Mouse (Mus musculus) kidney, embryonic 16.5 days (tissue): ENCODE results near the gene Gm8773. TPM values are rescaled to one million over a fixed set of nuclear protein-coding genes. Genes with fewer than 3 reads are reported as not detected.

ENCODE experiments used
- ATAC-seq: fragments of 200-750 bp; cut with Nextera tagmentation; 2 replicates; pipeline ENCODE4 v1.8.0; 2017; ENCODE audit warnings: moderate TSS enrichment; ENCODE audit not compliant: low FRiP score, low TSS enrichment
- H3K27ac ChIP-seq: fragments of 300-500 bp; sonication (generic); 2 replicates; pipeline ENCODE4 v1.5.1; 2014; ENCODE audit warnings: low read length
- H3K27me3 ChIP-seq: fragments of 300-500 bp; sonication (generic); 2 replicates; pipeline ENCODE4 v1.6.1; 2014; ENCODE audit warnings: low read length, control low read depth, mixed read lengths; ENCODE audit not compliant: insufficient read depth
- H3K36me3 ChIP-seq: fragments of 300-500 bp; sonication (generic); 2 replicates; pipeline ENCODE4 v1.6.1; 2014; ENCODE audit warnings: low read length, control low read depth, mixed read lengths; ENCODE audit not compliant: insufficient read depth
- H3K4me1 ChIP-seq: fragments of 300-500 bp; sonication (generic); 2 replicates; pipeline ENCODE4 v1.6.1; 2014; ENCODE audit warnings: low read length, control low read depth, mixed read lengths; ENCODE audit not compliant: insufficient read depth
- H3K4me2 ChIP-seq: fragments of 300-500 bp; sonication (generic); replicated peaks from 2 replicates; pipeline ENCODE4 v1.6.1; 2014; ENCODE audit warnings: low read depth, low read length
- H3K4me3 ChIP-seq: fragments of 300-500 bp; sonication (generic); 2 replicates; pipeline ENCODE4 v1.5.1; 2014; ENCODE audit warnings: mild to moderate bottlenecking, low read length
- H3K9ac ChIP-seq: fragments of 300-500 bp; sonication (generic); replicated peaks from 2 replicates; pipeline ENCODE4 v1.6.1; 2014; ENCODE audit warnings: low read length
- H3K9me3 ChIP-seq: fragments of 300-500 bp; sonication (generic); 2 replicates; pipeline ENCODE4 v1.6.1; 2016; ENCODE audit warnings: low read length, control low read depth
- WGBS: fragments of 180-500 bp; shearing (Covaris S2); extraction: QIAGEN DNeasy Blood & Tissue Kit; methylation state at CpG from one replicate; pipeline ENCODE4 v1.1.7; 2014; 5-methylcytosine and 5-hydroxymethylcytosine counted together
- polyA plus RNA-seq: library from polyadenylated mRNA; unstranded; fragments of >200 nt; fragmentation: Nextera tagmentation; extraction: Ambion mirVana; gene quantifications from 2 replicates; pipeline ENCODE4 v1.2.1, GENCODE M21; 2015

The Gm8773 gene
- polyA plus RNA-seq, 1 experiment from 2014 or later = 0.77 TPM

- Histone ChIP-seq H3K9ac (no peak overlapping the region), H3K4me3 (no peak overlapping the region), H3K36me3 (no peaks in the 10 kb centered on the region), H3K4me1 (peaks cover 15% of the 10 kb centered on the region), H3K27me3 (no peaks in the 10 kb centered on the region), H3K27ac (no peak overlapping the region), H3K4me2 (no peak overlapping the region), H3K9me3 (no peaks in the 10 kb centered on the region)
- WGBS = 81% methylated on average over 3 of the region's 3 CpGs
- no peak for ATAC-seq
Observed at GRCm38 (mm10) chr5:5562435-5562834, 11.2 kb upstream of the Gm8773 start.

DNA sequence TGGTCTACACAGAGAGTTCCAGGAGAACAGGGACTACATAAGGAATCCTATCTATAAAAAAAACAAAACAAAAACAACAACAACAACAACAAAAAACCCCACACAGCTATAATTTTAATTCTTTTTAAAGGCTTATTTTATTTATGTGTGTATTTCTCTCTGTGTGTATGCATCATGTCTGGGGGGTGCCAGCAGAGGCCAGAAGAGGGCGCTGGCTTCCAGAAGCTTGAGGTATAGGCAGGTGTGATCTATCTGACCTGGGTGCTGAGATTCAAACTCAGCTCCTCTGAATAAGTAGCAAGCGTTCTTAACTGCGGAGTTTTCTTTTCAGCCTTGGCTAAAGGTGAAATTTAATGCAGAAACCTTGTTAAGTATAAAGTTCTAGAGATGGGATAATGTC lies 14.1 kb downstream of the Gm8773 start:
- Histone ChIP-seq H3K27ac (no peak overlapping the region), H3K9me3 (no peaks in the 10 kb centered on the region), H3K9ac (no peak overlapping the region), H3K4me3 (no peak overlapping the region), H3K4me1 (no peaks in the 10 kb centered on the region), H3K36me3 (no peaks in the 10 kb centered on the region), H3K27me3 (no peaks in the 10 kb centered on the region), H3K4me2 (no peak overlapping the region)
- 84% methylated on average over 3 of the region's 3 CpGs for WGBS
- no peak for ATAC-seq

- WGBS = 52% methylated on average over 3 of the region's 3 CpGs
- Histone ChIP-seq H3K4me2 (no peak overlapping the region), H3K27ac (no peak overlapping the region), H3K9ac (no peak overlapping the region), H3K36me3 (no peaks in the 10 kb centered on the region), H3K4me1 (no peaks in the 10 kb centered on the region), H3K27me3 (no peaks in the 10 kb centered on the region), H3K4me3 (no peak overlapping the region), H3K9me3 (no peaks in the 10 kb centered on the region)
- no peak for ATAC-seq
Observed at GRCm38 (mm10) chr5:5610540-5610939, 36.9 kb downstream of the Gm8773 start.

GRCm38 (mm10) chr5:5618329-5618728 lies 44.7 kb downstream of the Gm8773 start:
- Histone ChIP-seq H3K4me2 (no peak overlapping the region), H3K36me3 (no peaks in the 10 kb centered on the region), H3K4me3 (no peak overlapping the region), H3K4me1 (no peaks in the 10 kb centered on the region), H3K9ac (no peak overlapping the region), H3K27me3 (no peaks in the 10 kb centered on the region), H3K27ac (no peak overlapping the region), H3K9me3 (no peaks in the 10 kb centered on the region)
- 64% methylated on average over 4 of the region's 4 CpGs for WGBS
- ATAC-seq = no peak

DNA sequence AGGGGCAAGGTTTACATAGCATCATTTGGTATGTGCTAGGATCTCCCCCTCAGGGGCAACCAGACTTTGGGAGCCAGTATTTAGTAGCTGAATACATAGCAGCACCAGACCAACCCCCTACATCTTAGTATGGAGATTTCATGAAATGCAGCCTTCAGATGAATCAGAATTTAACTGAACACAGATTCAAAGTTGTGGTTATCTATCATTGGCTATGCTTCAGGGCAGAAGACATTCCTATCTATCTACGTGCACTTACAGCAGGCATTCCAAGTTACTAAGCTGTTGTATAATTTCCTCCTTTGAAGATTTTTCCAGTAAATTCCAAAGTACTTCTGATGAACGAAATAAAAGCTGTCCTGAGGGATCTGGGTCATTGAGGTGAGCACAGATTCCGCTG lies 51.9 kb downstream of the Gm8773 start:
- 69% methylated on average over 3 of the region's 3 CpGs for WGBS
- no peak overlapping the region for H3K4me2 ChIP-seq

More for the DNA sequence above, 51.9 kb downstream of the Gm8773 start:
- H3K9me3 ChIP-seq = no peaks in the 10 kb centered on the region
- H3K27me3 ChIP-seq = no peaks in the 10 kb centered on the region
- H3K36me3 ChIP-seq = no peaks in the 10 kb centered on the region
- no peaks in the 10 kb centered on the region for H3K4me1 ChIP-seq
- H3K27ac ChIP-seq = no peak overlapping the region
- H3K9ac ChIP-seq = no peak overlapping the region
- ATAC-seq = no peak
- H3K4me3 ChIP-seq = no peak overlapping the region

Other genes starting within 250 kb of the Gm8773 start
- gene Cdk14, start 153.5 kb upstream of the Gm8773 start, polyA plus RNA-seq = 10.2 and 11.4 TPM in 2 replicates
- gene 1700015F17Rik, start 94.7 kb upstream of the Gm8773 start, polyA plus RNA-seq = not detected in 2 replicates
- 36.6 and 42.2 TPM in 2 replicates for gene Cldn12, start 58.8 kb upstream of the Gm8773 start, polyA plus RNA-seq
- 31.9 and 32.4 TPM in 2 replicates for gene Gtpbp10, start 14.3 kb upstream of the Gm8773 start, polyA plus RNA-seq
- 2.8 and 4.2 TPM in 2 replicates for gene Cfap69, start 90.4 kb downstream of the Gm8773 start, polyA plus RNA-seq
- gene Steap2, start 120.8 kb downstream of the Gm8773 start, polyA plus RNA-seq = 25.8 and 29.1 TPM in 2 replicates
- 13.2 and 13.6 TPM in 2 replicates for gene Steap1, start 175.5 kb downstream of the Gm8773 start, polyA plus RNA-seq